Mouse (Mus musculus) ovary, adult 18-20 months (tissue): ENCODE data around the gene Mettl1.
"Not testable (repeated sequence)": the region's sequence is repeated elsewhere in the genome, so short reads cannot be mapped to it uniquely, and the experiment has no call there.

Source experiments
- DNase-seq: peaks from one replicate; pipeline ENCODE4 v3.0.0; 2022; ENCODE audit warnings: low spot score, mixed read lengths

Mettl1 gene

GRCm38 (mm10) chr10:127068360-127069038, 27.3 kb downstream of the Mettl1 start:
- no peak for DNase-seq

DNA sequence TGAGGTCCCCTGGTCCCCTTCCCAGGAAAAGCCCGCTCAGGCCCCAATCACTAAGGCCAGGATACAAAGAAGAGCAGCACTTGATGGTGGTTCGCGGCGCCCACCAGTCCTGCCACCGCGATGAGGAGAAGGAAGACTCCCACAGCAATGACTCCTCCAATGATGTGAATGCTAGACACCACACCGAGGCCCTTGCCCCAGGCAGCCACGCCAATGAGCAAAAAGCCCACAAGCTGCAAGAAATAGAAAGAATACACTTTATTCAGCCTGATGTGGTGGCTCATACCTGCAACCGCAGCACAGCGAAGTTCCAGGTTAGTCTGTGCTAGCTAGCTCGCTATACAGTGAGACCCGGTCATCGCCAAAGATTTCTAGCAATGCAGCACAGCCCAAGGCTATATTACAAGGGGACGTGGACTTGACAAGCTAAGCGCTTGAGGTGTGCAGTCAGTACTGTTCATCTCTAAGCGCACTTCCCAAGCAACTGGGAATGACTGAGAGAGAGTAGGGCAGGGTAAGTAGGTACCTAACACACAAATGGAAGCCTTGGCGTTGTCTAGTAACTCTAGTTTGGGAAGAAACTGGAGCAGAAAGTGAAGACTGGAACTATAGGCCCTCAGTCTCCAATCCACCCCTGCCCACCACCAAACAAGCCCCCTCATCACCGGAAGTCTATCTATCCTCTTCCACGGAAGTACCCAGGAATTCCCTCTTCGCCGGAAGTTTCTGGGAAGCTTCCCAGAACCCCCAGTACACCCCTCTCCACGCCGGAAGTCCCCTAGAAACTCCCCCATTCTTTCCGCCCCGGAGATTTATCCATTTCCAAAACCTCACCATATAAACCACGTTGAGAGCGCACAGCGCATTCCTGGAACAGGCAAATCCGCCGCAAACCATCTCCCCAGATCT, 28.3 kb downstream of the Mettl1 start:
- no peak for DNase-seq

DNA sequence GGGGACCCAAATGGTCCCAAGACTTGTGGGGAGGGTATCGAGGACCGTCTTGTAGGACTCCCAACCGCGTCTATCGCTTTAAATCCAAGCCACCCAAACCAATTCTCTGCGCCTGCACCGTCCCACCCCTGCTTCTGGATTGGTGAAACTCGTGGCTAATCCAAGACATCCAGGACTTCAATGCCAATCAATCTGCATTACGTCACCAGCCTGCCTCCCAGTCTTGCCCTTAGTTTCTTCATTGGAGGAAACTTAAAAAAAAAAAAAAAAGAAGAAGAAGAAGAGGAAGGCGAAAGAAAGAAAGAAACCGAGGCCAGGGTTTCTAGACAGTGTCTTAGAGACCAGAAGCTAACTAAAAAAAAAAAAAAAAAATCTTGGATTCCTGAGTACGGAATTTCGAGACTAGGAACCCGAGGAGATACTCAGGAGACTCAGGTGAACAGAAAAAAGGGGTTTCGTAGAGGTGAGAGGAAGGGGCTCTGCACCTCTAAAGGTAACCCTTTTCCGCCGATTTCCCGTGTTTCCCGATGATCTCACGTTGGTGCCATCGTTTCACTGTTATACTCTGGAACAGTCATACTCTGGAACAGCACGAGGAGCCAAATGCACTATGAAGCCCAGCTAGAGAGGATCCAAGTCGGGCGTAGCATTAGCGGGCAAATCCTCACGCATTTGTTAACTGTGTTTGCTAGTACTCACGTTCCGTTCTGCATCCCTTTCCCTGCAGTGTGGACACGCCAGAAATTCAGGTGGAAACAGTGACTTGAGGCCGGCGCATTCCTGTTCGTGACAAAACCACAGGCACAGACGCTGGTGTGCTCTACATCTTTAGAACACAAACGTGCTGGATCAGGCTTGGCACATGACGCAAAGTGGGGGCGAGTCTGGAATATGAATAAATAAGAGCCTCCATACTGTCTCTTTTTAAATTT, 29.2 kb downstream of the Mettl1 start, which contains the start of gene Tspan31:
Gene Tspan31 (minus strand): TSS at position 75 of the 932 bp plus-strand sequence.
- DNase-seq, result peak; percentile 92

GRCm38 (mm10) chr10:127071203-127071602, 30.0 kb downstream of the Mettl1 start:
- DNase-seq, result no peak

GRCm38 (mm10) chr10:127072270-127072669, 31.1 kb downstream of the Mettl1 start:
- DNase-seq, result not testable (repeated sequence)

DNA sequence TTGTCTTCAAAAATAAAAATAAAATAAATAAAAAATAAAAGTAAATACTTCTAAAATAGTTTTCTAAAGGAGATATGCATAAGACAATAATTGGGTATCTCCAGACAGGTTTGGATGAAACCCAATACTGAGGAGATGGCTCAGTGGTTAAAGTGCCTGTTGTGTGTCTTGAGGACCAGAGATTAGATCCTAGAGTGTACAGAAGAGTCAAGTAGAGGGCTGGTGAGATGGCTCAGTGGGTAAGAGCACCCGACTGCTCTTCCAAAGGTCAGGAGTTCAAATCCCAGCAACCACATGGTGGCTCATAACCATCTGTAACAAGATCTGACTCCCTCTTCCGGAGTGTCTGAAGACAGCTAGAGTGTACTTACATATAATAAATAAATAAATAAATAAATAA, 31.8 kb downstream of the Mettl1 start:
- DNase-seq, result not testable (repeated sequence)

GRCm38 (mm10) chr10:127073981-127074380, 32.8 kb downstream of the Mettl1 start:
- no peak for DNase-seq

DNA sequence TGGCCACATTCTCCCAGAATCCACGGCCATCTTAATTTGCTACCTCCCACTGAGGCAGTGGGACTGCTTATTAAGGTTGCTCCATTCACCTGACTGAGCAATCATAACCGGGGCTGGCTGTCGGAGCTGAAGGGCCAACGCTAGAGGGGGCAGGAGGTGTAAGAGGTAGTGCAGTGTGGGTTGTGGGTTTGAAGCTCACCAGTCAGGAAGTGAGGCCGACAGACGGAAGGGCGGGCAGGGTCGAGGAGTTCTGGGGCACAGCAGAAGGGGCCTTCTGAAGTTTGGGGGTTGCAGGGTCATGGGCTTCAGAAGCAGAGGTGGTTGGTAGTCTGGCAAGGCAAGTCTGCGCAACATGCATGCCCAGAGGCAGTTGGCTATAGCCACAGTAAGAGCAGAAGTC, 33.9 kb downstream of the Mettl1 start, which contains the start of gene Agap2:
Gene Agap2 (plus strand): TSS at position 205 of the 400 bp plus-strand sequence.
- DNase-seq, result no peak

GRCm38 (mm10) chr10:127075651-127076050, 34.4 kb downstream of the Mettl1 start:
- DNase-seq, result no peak

- DNase-seq, result no peak
These were observed 34.9 kb downstream of the Mettl1 start for GRCm38 (mm10) chr10:127076082-127076481.

DNA sequence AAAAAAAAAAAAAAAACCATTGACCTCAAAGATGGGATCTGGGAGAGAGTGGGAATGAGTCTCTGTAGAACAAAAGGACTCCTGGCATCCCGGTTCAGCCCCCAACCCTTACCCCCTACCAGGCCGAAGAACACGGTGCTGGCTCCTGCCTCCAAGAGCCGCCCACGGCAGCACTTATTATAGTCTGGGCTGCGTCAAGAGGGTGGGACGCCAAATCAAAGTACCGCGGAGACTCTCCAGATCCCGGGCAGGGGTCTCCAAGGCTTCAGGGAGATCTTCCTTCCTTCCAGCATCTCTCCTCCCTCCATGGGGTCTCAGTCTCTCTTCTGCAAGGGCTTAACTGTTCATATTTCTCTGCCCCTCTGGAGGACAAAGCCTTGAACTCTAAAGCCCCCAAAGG, 36.3 kb downstream of the Mettl1 start:
- DNase-seq, result no peak

- DNase-seq, result no peak
These were observed 36.9 kb downstream of the Mettl1 start for GRCm38 (mm10) chr10:127078001-127078676.

GRCm38 (mm10) chr10:127078677-127079575, 37.7 kb downstream of the Mettl1 start:
- no peak for DNase-seq

DNA sequence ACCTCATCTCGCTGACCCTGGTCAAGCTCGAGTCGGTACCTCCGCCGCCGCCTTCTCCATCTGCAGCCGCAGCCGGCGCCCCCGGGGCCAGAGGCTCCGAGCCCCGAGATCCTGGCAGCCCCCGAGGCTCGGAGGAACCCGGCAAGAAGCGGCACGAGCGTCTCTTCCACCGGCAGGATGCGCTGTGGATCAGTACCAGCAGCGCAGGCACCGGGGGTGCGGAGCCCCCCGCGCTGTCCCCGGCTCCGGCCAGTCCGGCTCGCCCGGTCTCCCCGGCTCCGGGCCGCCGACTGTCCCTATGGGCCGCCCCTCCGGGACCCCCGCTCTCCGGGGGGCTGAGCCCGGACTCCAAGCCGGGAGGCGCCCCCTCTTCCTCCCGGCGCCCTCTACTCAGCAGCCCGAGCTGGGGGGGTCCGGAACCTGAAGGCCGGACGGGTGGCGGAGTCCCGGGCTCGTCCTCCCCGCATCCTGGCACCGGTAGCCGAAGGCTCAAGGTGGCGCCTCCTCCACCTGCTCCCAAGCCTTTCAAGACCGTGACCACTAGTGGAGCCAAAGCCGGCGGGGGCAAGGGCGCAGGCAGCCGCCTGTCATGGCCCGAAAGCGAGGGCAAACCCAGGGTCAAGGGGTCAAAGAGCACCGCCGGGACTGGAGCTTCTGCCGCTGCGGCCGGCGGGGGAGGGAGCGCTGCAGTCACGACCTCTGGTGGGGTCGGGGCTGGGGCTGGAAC, 38.6 kb downstream of the Mettl1 start:
- DNase-seq, result no peak

DNA sequence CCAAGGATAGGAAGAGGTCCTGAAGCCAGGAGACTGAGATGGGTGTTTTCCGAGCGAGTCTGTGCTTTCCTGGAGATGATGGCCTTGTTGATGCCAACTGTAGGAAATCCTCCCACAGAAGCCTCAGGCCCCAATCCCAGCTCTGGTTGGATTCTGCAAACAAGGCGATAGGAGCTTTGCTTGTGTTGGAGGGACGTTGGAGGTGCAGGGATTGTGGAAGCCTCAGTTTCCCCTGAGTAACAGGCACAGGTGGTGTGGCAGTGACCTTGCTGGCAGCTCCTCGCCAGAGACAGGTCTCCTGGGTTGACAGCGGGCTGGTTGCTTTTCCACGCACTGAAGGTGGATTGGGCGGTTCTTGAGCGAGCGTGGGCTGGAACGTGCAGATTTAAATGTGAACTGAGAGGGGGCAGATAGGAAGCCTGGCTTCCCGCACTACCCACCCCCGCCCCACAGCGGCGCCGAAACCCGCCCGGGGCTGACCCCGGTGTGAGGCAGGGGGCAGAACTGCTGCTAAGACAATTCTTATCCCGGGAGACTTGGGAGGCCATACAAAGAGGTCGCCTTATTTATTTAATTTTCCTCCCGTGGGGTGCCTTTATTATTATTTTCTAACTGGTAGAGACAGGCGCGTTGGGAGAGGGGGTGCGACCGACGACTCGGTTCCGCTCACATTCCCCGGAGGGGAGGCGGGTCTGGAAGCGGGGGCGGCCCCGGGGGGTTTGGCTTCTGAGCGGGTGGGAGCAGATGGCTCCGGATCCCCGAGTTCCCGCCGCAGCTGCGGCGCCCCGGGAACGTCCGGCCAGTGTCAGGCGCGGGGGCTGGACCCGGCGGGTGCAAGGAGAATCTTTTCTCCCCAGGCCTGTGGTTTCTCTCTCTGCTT, 39.9 kb downstream of the Mettl1 start:
- no peak for DNase-seq

GRCm38 (mm10) chr10:127081996-127082620, 40.9 kb downstream of the Mettl1 start:
- no peak for DNase-seq

- DNase-seq, result no peak
These were observed 42.2 kb downstream of the Mettl1 start for GRCm38 (mm10) chr10:127083292-127083914.

DNA sequence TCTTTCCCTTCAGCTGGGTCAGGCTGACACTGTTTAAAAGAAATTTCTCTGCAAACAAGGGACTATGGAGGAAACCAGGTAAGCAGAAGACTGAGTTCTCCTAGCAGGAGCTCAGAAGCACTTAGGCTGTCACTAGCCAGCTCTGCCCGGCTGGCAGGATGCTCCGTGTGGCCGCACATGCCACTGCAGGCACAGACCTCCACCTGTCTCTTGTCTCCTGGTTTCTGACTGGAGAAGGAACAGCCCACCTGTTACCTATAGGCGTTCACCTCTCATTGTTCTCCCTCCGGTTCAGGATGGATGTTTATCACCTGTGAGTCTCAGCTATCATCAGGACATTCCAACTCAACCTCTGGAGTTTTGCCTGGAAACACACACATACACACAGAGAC, 42.7 kb downstream of the Mettl1 start:
- no peak for DNase-seq
